In genomic region chr7:99411047-99411779, GRCm38 (mm10) we compare ENCODE assay signal across 18 mouse cellular contexts. TPM values are rescaled to one million over a fixed set of nuclear protein-coding genes. Genes with fewer than 3 reads are reported as not detected.
DNase-seq lines count a peak whose midpoint lies in the region; ATAC-seq and TF ChIP-seq lines count a peak whose summit lies in the region.
"Had no signal": no experiment of that assay in that cellular context is flagged by ENCODE, and none has a peak within 500 bp of the region (broad histone marks: within the 10 kb centered on the region; RNA-seq: fewer than 3 reads in every experiment).

No protein-coding gene starts in this region.

- H3K9ac ChIP-seq in heart, adult 2 months (ENCODE audit: low read depth, low read length) = no peak overlapping the region
- H3K9ac ChIP-seq in hindbrain, embryonic 13.5 days = no peak overlapping the region
- H3K9ac ChIP-seq in hindbrain, postnatal 0 days (replicated peaks; ENCODE audit: low read length) = no peak overlapping the region
- peak overlapping the region; percentile 38; the same call in 1 of the 2 replicates for H3K9ac ChIP-seq in ES-Bruce4 (ENCODE audit: low read depth, poor library complexity, severe bottlenecking)
- H3K9ac ChIP-seq in embryonic facial prominence, embryonic 12.5 days = no peak overlapping the region
- H3K9ac ChIP-seq: forebrain, embryonic 12.5 days; hindbrain, embryonic 14.5 days; liver, embryonic 13.5 days; midbrain, embryonic 13.5 days had no signal

- H3K4me3 ChIP-seq in heart, adult 2 months = no peak overlapping the region
- H3K4me3 ChIP-seq in hindbrain, embryonic 13.5 days = no peak overlapping the region
- no peak overlapping the region for H3K4me3 ChIP-seq in hindbrain, postnatal 0 days (ENCODE audit: low read length)
- H3K4me3 ChIP-seq in ES-Bruce4 (ENCODE audit: low read depth, low read length) = no peak overlapping the region
- no peak overlapping the region for H3K4me3 ChIP-seq in embryonic facial prominence, embryonic 12.5 days
- no peak overlapping the region for H3K4me3 ChIP-seq in thymus, adult 2 months (ENCODE audit: control insufficient read depth, insufficient read depth, low read length)
- H3K4me3 ChIP-seq: forebrain, embryonic 12.5 days; layer of hippocampus, adult 2 months; liver, embryonic 13.5 days; midbrain, embryonic 13.5 days had no signal

- H3K79me2 ChIP-seq in heart, adult 2 months (replicated peaks; ENCODE audit: control insufficient read depth, insufficient read depth, low read length) = no peaks in the 10 kb centered on the region

- peaks cover 26% of the 10 kb centered on the region for H3K4me1 ChIP-seq in heart, adult 2 months (ENCODE audit: control insufficient read depth, insufficient read depth, low read length)
- H3K4me1 ChIP-seq in hindbrain, embryonic 13.5 days (replicated peaks) = peaks cover 15% of the 10 kb centered on the region
- no peaks in the 10 kb centered on the region for H3K4me1 ChIP-seq in hindbrain, postnatal 0 days (ENCODE audit: insufficient read depth, low read length)
- H3K4me1 ChIP-seq in ES-Bruce4 (ENCODE audit: control insufficient read depth, insufficient read depth, low read length) = peaks cover 4% of the 10 kb centered on the region
- peaks cover 4% of the 10 kb centered on the region; the same call in 1 of the 2 replicates for H3K4me1 ChIP-seq in embryonic facial prominence, embryonic 12.5 days
- H3K4me1 ChIP-seq in thymus, adult 2 months (replicated peaks; ENCODE audit: control insufficient read depth, insufficient read depth, low read length) = no peaks in the 10 kb centered on the region; the same call in 1 of the 2 replicates

- H3K9me3 ChIP-seq in hindbrain, embryonic 13.5 days = no peaks in the 10 kb centered on the region
- H3K9me3 ChIP-seq in hindbrain, postnatal 0 days (ENCODE audit: low read length) = no peaks in the 10 kb centered on the region
- H3K9me3 ChIP-seq in ES-Bruce4 (replicated peaks; ENCODE audit: control insufficient read depth, insufficient read depth, low read length, poor library complexity, severe bottlenecking) = no peaks in the 10 kb centered on the region
- H3K9me3 ChIP-seq in embryonic facial prominence, embryonic 12.5 days = no peaks in the 10 kb centered on the region
- H3K9me3 ChIP-seq: forebrain, embryonic 12.5 days; G1E; liver, embryonic 13.5 days; midbrain, embryonic 13.5 days had no signal

- WGBS in heart, adult 2 months = 51% methylated on average over 6 of the region's 6 CpGs
- 55% methylated on average over 6 of the region's 6 CpGs for WGBS in hindbrain, embryonic 13.5 days
- 66% methylated on average over 6 of the region's 6 CpGs for whole genome bisulfite sequencing in hindbrain, postnatal 0 days
- 37% methylated on average over 6 of the region's 6 CpGs for WGBS in embryonic facial prominence, embryonic 12.5 days
- WGBS in thymus, adult 2 months = 82% methylated on average over 6 of the region's 6 CpGs

- no peak for DNase-seq in heart, adult 2 months
- DNase-seq in heart, adult 18-20 months = no peak
- no peak for DNase-seq in hindbrain, postnatal 0 days (ENCODE audit: low spot score)
- no peak for DNase-seq in natural killer cell, adult 2 months (ENCODE audit: low spot score in 2 of 2)
- no peak for DNase-seq in thymus, adult 2 months
- DNase-seq: adrenal gland, postnatal 25 days; kidney, adult 9 months; liver, embryonic 13.5 days; lung, postnatal 4 days had no signal

- no peak overlapping the region for H3K4me2 ChIP-seq in hindbrain, embryonic 13.5 days
- H3K4me2 ChIP-seq in hindbrain, postnatal 0 days (ENCODE audit: low read depth, low read length) = no peak overlapping the region
- H3K4me2 ChIP-seq in embryonic facial prominence, embryonic 12.5 days (replicated peaks) = no peak overlapping the region
- H3K4me2 ChIP-seq: forebrain, embryonic 12.5 days; hindbrain, embryonic 14.5 days; liver, embryonic 13.5 days; midbrain, embryonic 13.5 days had no signal

- peaks cover 5% of the 10 kb centered on the region for H3K36me3 ChIP-seq in heart, adult 2 months (ENCODE audit: control insufficient read depth, insufficient read depth, low read length)
- peaks cover 64% of the 10 kb centered on the region for H3K36me3 ChIP-seq in hindbrain, embryonic 13.5 days
- no peaks in the 10 kb centered on the region for H3K36me3 ChIP-seq in hindbrain, postnatal 0 days (ENCODE audit: insufficient read depth, low read length)
- H3K36me3 ChIP-seq in ES-Bruce4 (ENCODE audit: control insufficient read depth, insufficient read depth, low read length, poor library complexity, severe bottlenecking) = no peaks in the 10 kb centered on the region
- 0 out of 2 replicates have a peak, but pooled peaks cover 5% of the 10 kb centered on the region for H3K36me3 ChIP-seq in embryonic facial prominence, embryonic 12.5 days
- H3K36me3 ChIP-seq in thymus, adult 2 months (ENCODE audit: control insufficient read depth, insufficient read depth, low read length) = no peaks in the 10 kb centered on the region
- H3K36me3 ChIP-seq: G1E; liver, embryonic 13.5 days had no signal

- no peak for TF ChIP-seq EP300 in heart, adult 2 months (IDR thresholded peaks at IDR 0.05; ENCODE audit: insufficient read depth, low read depth, low read length)
- peak; percentile 82 for TF ChIP-seq EP300 in ES-Bruce4 (IDR thresholded peaks at IDR 0.05; ENCODE audit: insufficient read depth, low read depth, low read length)

- intact Hi-C loops in heart, adult 2 months (cut with DNase I) = no loop called here

- no peak for TF ChIP-seq POLR2A in heart, adult 2 months (IDR thresholded peaks at IDR 0.05; ENCODE audit: insufficient read depth, low read depth, low read length)
- TF ChIP-seq POLR2A in ES-Bruce4 (IDR thresholded peaks at IDR 0.05; ENCODE audit: insufficient read depth, low read length) = no peak
- no peak for TF ChIP-seq POLR2A in thymus, adult 2 months (IDR thresholded peaks at IDR 0.05; ENCODE audit: control insufficient read depth, extremely low read depth, insufficient read depth, low read length, poor library complexity)

- no peaks in the 10 kb centered on the region for H3K27me3 ChIP-seq in heart, adult 2 months (ENCODE audit: control insufficient read depth, insufficient read depth, low read length)
- no peaks in the 10 kb centered on the region for H3K27me3 ChIP-seq in hindbrain, embryonic 13.5 days
- H3K27me3 ChIP-seq in hindbrain, postnatal 0 days (ENCODE audit: insufficient read depth, low read length) = no peaks in the 10 kb centered on the region
- no peaks in the 10 kb centered on the region for H3K27me3 ChIP-seq in ES-Bruce4 (ENCODE audit: control insufficient read depth, insufficient read depth, low read length, poor library complexity, severe bottlenecking)
- H3K27me3 ChIP-seq in embryonic facial prominence, embryonic 12.5 days = no peaks in the 10 kb centered on the region
- no peaks in the 10 kb centered on the region for H3K27me3 ChIP-seq in thymus, adult 2 months (ENCODE audit: control insufficient read depth, insufficient read depth, low read length)
- H3K27me3 ChIP-seq: forebrain, embryonic 12.5 days; liver, embryonic 13.5 days; midbrain, embryonic 13.5 days had no signal

- no peak for ATAC-seq in hindbrain, embryonic 13.5 days (ENCODE audit: low FRiP score)
- no peak for ATAC-seq in hindbrain, postnatal 0 days
- ATAC-seq in embryonic facial prominence, embryonic 12.5 days (ENCODE audit: insufficient number of reproducible peaks, insufficient read depth, low FRiP score, low TSS enrichment) = no peak
- ATAC-seq: midbrain, embryonic 13.5 days had no signal

- TF ChIP-seq CTCF in heart, adult 2 months (IDR thresholded peaks at IDR 0.05) = no peak
- no peak for TF ChIP-seq CTCF in hindbrain, postnatal 0 days (IDR thresholded peaks at IDR 0.05; ENCODE audit: low read depth)
- TF ChIP-seq CTCF in ES-Bruce4 (IDR thresholded peaks at IDR 0.05; ENCODE audit: low read depth, low read length) = no peak
- no peak for TF ChIP-seq CTCF in thymus, adult 2 months (IDR thresholded peaks at IDR 0.05; ENCODE audit: borderline replicate concordance, control insufficient read depth, extremely low read depth, insufficient read depth, low read length, poor library complexity)

- H3K27ac ChIP-seq in heart, adult 2 months = peak overlapping the region; percentile 29
- H3K27ac ChIP-seq in hindbrain, embryonic 13.5 days = peak overlapping the region; percentile 12; the same call in 1 of the 2 replicates
- no peak overlapping the region for H3K27ac ChIP-seq in hindbrain, postnatal 0 days
- H3K27ac ChIP-seq in ES-Bruce4 (ENCODE audit: insufficient read depth, low read length) = peak overlapping the region; percentile 51; the same call in 1 of the 2 replicates
- peak overlapping the region; percentile 37; the same call in 1 of the 2 replicates for H3K27ac ChIP-seq in embryonic facial prominence, embryonic 12.5 days
- no peak overlapping the region for H3K27ac ChIP-seq in thymus, adult 2 months (ENCODE audit: control insufficient read depth, insufficient read depth, low read length)
- H3K27ac ChIP-seq: forebrain, embryonic 12.5 days; hindbrain, embryonic 14.5 days; layer of hippocampus, adult 2 months; liver, embryonic 13.5 days; midbrain, embryonic 13.5 days had no signal

RNA-seq across cellular contexts. Expression of gene Gdpd5, which starts 30.0 kb away (rescaled TPM):
- 10 to 100 TPM; 21.5 to 26.3 TPM for total RNA-seq in heart, adult 2 months (2021)
- polyA plus RNA-seq in heart, adult 2 months (2012; rRNA removed) = 30.7 and 32.2 TPM in 2 replicates
- 10 to 100 TPM; 21.9 to 27.0 TPM for total RNA-seq in heart, adult 18-20 months (2021)
- 53.2 and 55.3 TPM in 2 replicates for polyA plus RNA-seq in hindbrain, embryonic 13.5 days (2015; fragmentation: Nextera tagmentation; extraction: Ambion mirVana)
- 40.5 and 47.6 TPM in 2 replicates for total RNA-seq in hindbrain, postnatal 0 days (2014; rRNA removed)
- polyA plus RNA-seq in hindbrain, postnatal 0 days (2015; fragmentation: Nextera tagmentation; extraction: Ambion mirVana) = 26.7 and 26.8 TPM in 2 replicates
- 5.9 and 8.4 TPM in 2 replicates for polyA plus RNA-seq in ES-Bruce4 (2011; ENCODE audit: insufficient read depth, insufficient read length, low read depth, missing spikeins)
- 20.3 and 23.4 TPM in 2 replicates for polyA plus RNA-seq in embryonic facial prominence, embryonic 12.5 days (2016; fragmentation: Nextera tagmentation; extraction: Ambion mirVana)
- 13.9 and 18.5 TPM in 2 replicates for polyA plus RNA-seq in thymus, adult 2 months (2012; rRNA removed)

RNA-seq across cellular contexts. Expression of gene Klhl35, which starts 54.6 kb away (rescaled TPM):
- under 1 TPM in 1 of 2 experiments, not detected in 1; 0.13 TPM for total RNA-seq in heart, adult 2 months (2021)
- polyA plus RNA-seq in heart, adult 2 months (2012; rRNA removed) = 0.12 and 0.43 TPM in 2 replicates
- not detected for total RNA-seq in heart, adult 18-20 months (2021)
- polyA plus RNA-seq in hindbrain, embryonic 13.5 days (2015; fragmentation: Nextera tagmentation; extraction: Ambion mirVana) = 7.4 and 12.2 TPM in 2 replicates
- total RNA-seq in hindbrain, postnatal 0 days (2014; rRNA removed) = 2.3 and 3.3 TPM in 2 replicates
- 2.3 TPM in 2 replicates for polyA plus RNA-seq in hindbrain, postnatal 0 days (2015; fragmentation: Nextera tagmentation; extraction: Ambion mirVana)
- polyA plus RNA-seq in ES-Bruce4 (2011; ENCODE audit: insufficient read depth, insufficient read length, low read depth, missing spikeins) = not detected in 2 replicates
- 2.1 and 2.7 TPM in 2 replicates for polyA plus RNA-seq in embryonic facial prominence, embryonic 12.5 days (2016; fragmentation: Nextera tagmentation; extraction: Ambion mirVana)
- 1.0 and 1.5 TPM in 2 replicates for polyA plus RNA-seq in thymus, adult 2 months (2012; rRNA removed)
- total RNA-seq: G1E; gastrocnemius, adult 18-20 months had no signal
- polyA plus RNA-seq: G1E had no signal

RNA-seq across cellular contexts. Expression of gene Serpinh1, which starts 58.2 kb away (rescaled TPM):
- 100 to 1,000 TPM; 214 to 275 TPM for total RNA-seq in heart, adult 2 months (2021)
- 193 and 266 TPM in 2 replicates for polyA plus RNA-seq in heart, adult 2 months (2012; rRNA removed)
- 100 to 1,000 TPM; 200 to 293 TPM for total RNA-seq in heart, adult 18-20 months (2021)
- polyA plus RNA-seq in hindbrain, embryonic 13.5 days (2015; fragmentation: Nextera tagmentation; extraction: Ambion mirVana) = 394 and 407 TPM in 2 replicates
- total RNA-seq in hindbrain, postnatal 0 days (2014; rRNA removed) = 214 and 215 TPM in 2 replicates
- polyA plus RNA-seq in hindbrain, postnatal 0 days (2015; fragmentation: Nextera tagmentation; extraction: Ambion mirVana) = 161 TPM in 2 replicates
- 211 and 229 TPM in 2 replicates for polyA plus RNA-seq in ES-Bruce4 (2011; ENCODE audit: insufficient read depth, insufficient read length, low read depth, missing spikeins)
- polyA plus RNA-seq in embryonic facial prominence, embryonic 12.5 days (2016; fragmentation: Nextera tagmentation; extraction: Ambion mirVana) = 1,388 and 1,403 TPM in 2 replicates
- polyA plus RNA-seq in thymus, adult 2 months (2012; rRNA removed) = 53.3 and 66.1 TPM in 2 replicates
- polyA plus RNA-seq: G1E had no signal

Comparison
In these comparisons a context has a peak if more than half of its experiments do, and no peak if none do; other contexts are left out.
1. H3K27ac ChIP-seq: peak in heart, adult 2 months (single experiment), hindbrain, embryonic 13.5 days (single experiment), ES-Bruce4 (single experiment) and embryonic facial prominence, embryonic 12.5 days (single experiment); none in hindbrain, postnatal 0 days (single experiment) and thymus, adult 2 months (single experiment).